ENCODE assay signal across 9 mouse cellular contexts in the genomic region with DNA sequence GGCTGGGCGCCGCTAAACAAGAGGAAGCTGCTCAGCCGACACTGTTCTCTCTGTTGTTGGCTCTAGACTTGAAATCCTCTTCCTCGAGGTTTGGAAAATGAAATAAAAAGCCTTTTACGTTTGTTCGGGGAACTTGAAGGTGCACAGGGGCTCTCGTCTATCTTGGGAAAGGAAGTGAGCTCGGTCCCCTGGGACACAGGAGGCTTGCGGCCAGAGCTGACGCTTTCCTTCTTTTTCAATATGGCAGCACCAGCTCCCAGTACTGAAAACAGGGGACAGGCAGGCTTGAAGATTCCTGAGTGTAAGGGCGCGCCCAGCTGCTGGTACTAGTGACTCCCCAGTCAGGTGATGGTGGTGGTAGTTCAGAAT. TPM values are rescaled to one million over a fixed set of nuclear protein-coding genes. Genes with fewer than 3 reads are reported as not detected.
DNase-seq lines count a peak whose midpoint lies in the region; ATAC-seq and TF ChIP-seq lines count a peak whose summit lies in the region.
"Had no signal": no experiment of that assay in that cellular context is flagged by ENCODE, and none has a peak within 500 bp of the region (broad histone marks: within the 10 kb centered on the region; RNA-seq: fewer than 3 reads in every experiment).

No protein-coding gene starts in this region.

- no peak overlapping the region for H3K9ac ChIP-seq in heart, embryonic 12.5 days
- no peak overlapping the region for H3K9ac ChIP-seq in heart, adult 2 months (ENCODE audit: low read depth, low read length)

- H3K79me2 ChIP-seq in heart, adult 2 months (replicated peaks; ENCODE audit: control insufficient read depth, insufficient read depth, low read length), result no peaks in the 10 kb centered on the region
- no peaks in the 10 kb centered on the region for H3K79me2 ChIP-seq in macrophage (ENCODE audit: inconsistent target)

- no peaks in the 10 kb centered on the region for H3K36me3 ChIP-seq in heart, embryonic 12.5 days
- H3K36me3 ChIP-seq in heart, adult 2 months (ENCODE audit: control insufficient read depth, insufficient read depth, low read length), result no peaks in the 10 kb centered on the region
- H3K36me3 ChIP-seq in hindbrain, embryonic 10.5 days, result no peaks in the 10 kb centered on the region
- no peaks in the 10 kb centered on the region for H3K36me3 ChIP-seq in macrophage (ENCODE audit: inconsistent target)
- H3K36me3 ChIP-seq: G1E had no signal

- TF ChIP-seq CTCF in heart, adult 2 months (IDR thresholded peaks at IDR 0.05), result no peak

- 2% methylated on average over 12 of the region's 12 CpGs for WGBS in heart, embryonic 12.5 days
- 3% methylated on average over 12 of the region's 12 CpGs for WGBS in heart, adult 2 months
- WGBS in hindbrain, embryonic 10.5 days, result 1% methylated on average over 12 of the region's 12 CpGs
- WGBS in macrophage (ENCODE audit: missing documents), result 4% methylated on average over 12 of the region's 12 CpGs

- no peak for TF ChIP-seq EP300 in heart, adult 2 months (IDR thresholded peaks at IDR 0.05; ENCODE audit: insufficient read depth, low read depth, low read length)

- peaks cover 12% of the 10 kb centered on the region for H3K4me1 ChIP-seq in heart, embryonic 12.5 days (replicated peaks)
- no peaks in the 10 kb centered on the region; the same call in 1 of the 2 replicates for H3K4me1 ChIP-seq in heart, adult 2 months (ENCODE audit: control insufficient read depth, insufficient read depth, low read length)
- peaks cover 15% of the 10 kb centered on the region for H3K4me1 ChIP-seq in hindbrain, embryonic 10.5 days (replicated peaks)

- H3K27ac ChIP-seq in heart, embryonic 12.5 days (ENCODE audit: poor library complexity, severe bottlenecking), result no peak overlapping the region
- no peak overlapping the region for H3K27ac ChIP-seq in heart, adult 2 months
- peak overlapping the region; percentile 74 for H3K27ac ChIP-seq in hindbrain, embryonic 10.5 days
- no peak overlapping the region for H3K27ac ChIP-seq in macrophage

- peak overlapping the region; percentile 72 for H3K4me2 ChIP-seq in heart, embryonic 12.5 days

- DNase-seq in heart, adult 2 months, result no peak
- peak; percentile 6 for DNase-seq in thymus, postnatal 4 days
- no peak for DNase-seq in thymus, postnatal 10 days (ENCODE audit: low spot score in 2 of 2)
- DNase-seq in hindbrain, embryonic 10.5 days (ENCODE audit: low spot score), result peak; percentile 47
- DNase-seq in urinary bladder, adult 18-20 months (ENCODE audit: low spot score in 2 of 2), result no peak
- DNase-seq in spleen, postnatal 10 days (ENCODE audit: low spot score in 2 of 2), result no peak

- no peak for TF ChIP-seq POLR2A in heart, adult 2 months (IDR thresholded peaks at IDR 0.05; ENCODE audit: insufficient read depth, low read depth, low read length)

- no peak for ATAC-seq in heart, embryonic 12.5 days (ENCODE audit: insufficient number of reproducible peaks, low FRiP score)

- no peaks in the 10 kb centered on the region for H3K9me3 ChIP-seq in heart, embryonic 12.5 days (replicated peaks)
- no peaks in the 10 kb centered on the region for H3K9me3 ChIP-seq in hindbrain, embryonic 10.5 days
- H3K9me3 ChIP-seq: G1E had no signal

- intact Hi-C loops in heart, adult 2 months (cut with DNase I), result no loop called here

- peaks cover 26% of the 10 kb centered on the region for H3K27me3 ChIP-seq in heart, embryonic 12.5 days (replicated peaks)
- H3K27me3 ChIP-seq in heart, adult 2 months (ENCODE audit: control insufficient read depth, insufficient read depth, low read length), result no peaks in the 10 kb centered on the region
- H3K27me3 ChIP-seq in hindbrain, embryonic 10.5 days (ENCODE audit: insufficient read depth, poor library complexity, severe bottlenecking), result peaks cover 10% of the 10 kb centered on the region

- H3K4me3 ChIP-seq in heart, embryonic 12.5 days, result peak overlapping the region; percentile 45
- H3K4me3 ChIP-seq in heart, adult 2 months, result no peak overlapping the region
- peak overlapping the region; percentile 61 for H3K4me3 ChIP-seq in hindbrain, embryonic 10.5 days
- peak overlapping the region; percentile 20; the same call in 1 of the 2 replicates for H3K4me3 ChIP-seq in macrophage (ENCODE audit: inconsistent target)

RNA-seq across cellular contexts. Expression of a gene that starts 0.8 kb away (rescaled TPM):
- 0.03 TPM in 1 of 2 replicates, not detected in the other for polyA plus RNA-seq in heart, embryonic 12.5 days (2016; fragmentation: Nextera tagmentation; extraction: Ambion mirVana)
- total RNA-seq in heart, adult 2 months (2021), result under 1 TPM; 0.18 to 0.30 TPM
- polyA plus RNA-seq in heart, adult 2 months (2012; rRNA removed), result 0.06 and 0.10 TPM in 2 replicates
- polyA plus RNA-seq in hindbrain, embryonic 10.5 days (2016; fragmentation: Nextera tagmentation; extraction: Ambion mirVana), result 0.68 and 0.90 TPM in 2 replicates
- under 1 TPM in 1 of 26 experiments, not detected in 25; 0.33 TPM for total RNA-seq in macrophage (2018; cell fraction: chromatin; rRNA removed)
- under 1 TPM in 16 of 26 experiments, not detected in 10; 0.03 to 0.14 (median 0.06) TPM for total RNA-seq in macrophage (2018; cell fraction: cytosol; rRNA removed)
- under 1 TPM in 7 of 26 experiments, not detected in 19; 0.11 to 0.61 (median 0.12) TPM for total RNA-seq in macrophage (2018; cell fraction: nucleus; rRNA removed)
- polyA plus RNA-seq in macrophage (2018), result 0.03 to 0.12 TPM in 2 of 3 replicates, not detected in the other
- polyA plus RNA-seq: G1E had no signal

Comparison
In these comparisons a context has a peak if more than half of its experiments do, and no peak if none do; other contexts are left out.
1. DNase-seq: peak in thymus, postnatal 4 days (single experiment) and hindbrain, embryonic 10.5 days (single experiment); none in heart, adult 2 months (0 of 2), thymus, postnatal 10 days (0 of 2), urinary bladder, adult 18-20 months (0 of 2) and spleen, postnatal 10 days (0 of 2).